Mouse (Mus musculus): Measurements from ENCODE around the gene Tpgs1. TPM values are rescaled to one million over a fixed set of nuclear protein-coding genes. Genes with fewer than 3 reads are reported as not detected.
"Not testable (repeated sequence)": the region's sequence is repeated elsewhere in the genome, so short reads cannot be mapped to it uniquely, and the experiment has no call there.

Tpgs1 gene
- polyA plus RNA-seq, 1 experiment from 2014 or later, result 76.6 TPM

GRCm38 (mm10) chr10:79700676-79701075 lies 31.5 kb downstream of the Tpgs1 start:
- no peaks in the 10 kb centered on the region for H3K36me3 ChIP-seq
- no peak overlapping the region for H3K4me3 ChIP-seq
- H3K9me3 ChIP-seq, result no peaks in the 10 kb centered on the region
- no peak for DNase-seq (ENCODE audit: low spot score)
- H3K4me1 ChIP-seq (replicated peaks), result peaks cover 36% of the 10 kb centered on the region
- H3K27me3 ChIP-seq (ENCODE audit: insufficient read depth, poor library complexity, severe bottlenecking), result no peaks in the 10 kb centered on the region
- WGBS, result 48% methylated on average over 7 of the region's 7 CpGs
- H3K27ac ChIP-seq, result peak overlapping the region; percentile 66

GRCm38 (mm10) chr10:79701443-79702129 lies 32.4 kb downstream of the Tpgs1 start:
- Histone ChIP-seq H3K9me3 (no peaks in the 10 kb centered on the region), H3K4me1 (replicated peaks) (peaks cover 39% of the 10 kb centered on the region), H3K4me3 (no peak overlapping the region), H3K27ac (peak overlapping the region; percentile 66), H3K27me3 (ENCODE audit: insufficient read depth, poor library complexity, severe bottlenecking) (no peaks in the 10 kb centered on the region), H3K36me3 (peaks cover 9% of the 10 kb centered on the region)
- DNase-seq (ENCODE audit: low spot score), result peak; percentile 47
- WGBS, result 55% methylated on average over 10 of the region's 10 CpGs

GRCm38 (mm10) chr10:79702970-79703369 lies 33.8 kb downstream of the Tpgs1 start:
- H3K27me3 ChIP-seq (ENCODE audit: insufficient read depth, poor library complexity, severe bottlenecking); H3K9me3 ChIP-seq; H3K4me3 ChIP-seq; DNase-seq (ENCODE audit: low spot score); H3K27ac ChIP-seq: not testable (repeated sequence)
- WGBS, result 86% methylated on average over 4 of the region's 4 CpGs
- peaks cover 52% of the 10 kb centered on the region for H3K4me1 ChIP-seq (replicated peaks)
- peaks cover 22% of the 10 kb centered on the region for H3K36me3 ChIP-seq

GRCm38 (mm10) chr10:79703541-79703940 lies 34.4 kb downstream of the Tpgs1 start:
- H3K9me3 ChIP-seq, result no peaks in the 10 kb centered on the region
- 77% methylated on average over 10 of the region's 10 CpGs for WGBS

GRCm38 (mm10) chr10:79704065-79704969 lies 35.1 kb downstream of the Tpgs1 start, which contains the start of gene Bsg:
Gene Bsg (plus strand): TSS chr10:79704491.
- Histone ChIP-seq H3K36me3 (peaks cover 36% of the 10 kb centered on the region), H3K27me3 (ENCODE audit: insufficient read depth, poor library complexity, severe bottlenecking) (no peaks in the 10 kb centered on the region), H3K9me3 (no peaks in the 10 kb centered on the region), H3K4me1 (replicated peaks) (peaks cover 59% of the 10 kb centered on the region), H3K4me3 (peak within 1 kb of the TSS; percentile 87), H3K27ac (peak within 1 kb of the TSS; percentile 97)
- DNase-seq (ENCODE audit: low spot score), result peak; percentile 99
- WGBS, result under 1% methylated on average over 65 of the region's 65 CpGs

More at GRCm38 (mm10) chr10:79703541-79703940, 34.4 kb downstream of the Tpgs1 start:
- peaks cover 28% of the 10 kb centered on the region for H3K36me3 ChIP-seq
- H3K27ac ChIP-seq, result peak overlapping the region; percentile 97
- H3K27me3 ChIP-seq (ENCODE audit: insufficient read depth, poor library complexity, severe bottlenecking), result no peaks in the 10 kb centered on the region
- H3K4me1 ChIP-seq (replicated peaks), result peaks cover 54% of the 10 kb centered on the region
- peak overlapping the region; percentile 87 for H3K4me3 ChIP-seq
- DNase-seq (ENCODE audit: low spot score), result no peak

GRCm38 (mm10) chr10:79704970-79705360 lies 35.8 kb downstream of the Tpgs1 start:
- H3K27ac ChIP-seq, result peak overlapping the region; percentile 97
- peaks cover 42% of the 10 kb centered on the region for H3K36me3 ChIP-seq
- peaks cover 59% of the 10 kb centered on the region for H3K4me1 ChIP-seq (replicated peaks)
- no peaks in the 10 kb centered on the region for H3K27me3 ChIP-seq (ENCODE audit: insufficient read depth, poor library complexity, severe bottlenecking)
- H3K4me3 ChIP-seq, result peak overlapping the region; percentile 87
- DNase-seq (ENCODE audit: low spot score), result no peak
- 8% methylated on average over 10 of the region's 10 CpGs for WGBS
- no peaks in the 10 kb centered on the region for H3K9me3 ChIP-seq

- 83% methylated on average over 5 of the region's 5 CpGs for WGBS
These were observed 36.8 kb downstream of the Tpgs1 start for GRCm38 (mm10) chr10:79705951-79706350.

GRCm38 (mm10) chr10:79706406-79707094 lies 37.4 kb downstream of the Tpgs1 start:
- H3K36me3 ChIP-seq, result peaks cover 58% of the 10 kb centered on the region
- H3K4me3 ChIP-seq, result peak overlapping the region; percentile 87
- no peaks in the 10 kb centered on the region for H3K9me3 ChIP-seq
- DNase-seq (ENCODE audit: low spot score), result no peak
- peak overlapping the region; percentile 97 for H3K27ac ChIP-seq
- 82% methylated on average over 5 of the region's 5 CpGs for WGBS
- H3K4me1 ChIP-seq (replicated peaks), result peaks cover 49% of the 10 kb centered on the region
- no peaks in the 10 kb centered on the region for H3K27me3 ChIP-seq (ENCODE audit: insufficient read depth, poor library complexity, severe bottlenecking)

More at GRCm38 (mm10) chr10:79705951-79706350, 36.8 kb downstream of the Tpgs1 start:
- Histone ChIP-seq H3K27me3 (ENCODE audit: insufficient read depth, poor library complexity, severe bottlenecking) (no peaks in the 10 kb centered on the region), H3K9me3 (no peaks in the 10 kb centered on the region), H3K36me3 (peaks cover 52% of the 10 kb centered on the region), H3K4me1 (replicated peaks) (peaks cover 55% of the 10 kb centered on the region), H3K27ac (peak overlapping the region; percentile 97), H3K4me3 (peak overlapping the region; percentile 87)
- DNase-seq (ENCODE audit: low spot score), result no peak

GRCm38 (mm10) chr10:79707162-79707561 lies 38.0 kb downstream of the Tpgs1 start:
- 81% methylated on average over 1 of the region's 1 CpGs for WGBS
- Histone ChIP-seq H3K4me3 (peak overlapping the region; percentile 87), H3K4me1 (replicated peaks) (peaks cover 45% of the 10 kb centered on the region), H3K36me3 (peaks cover 64% of the 10 kb centered on the region), H3K9me3 (no peaks in the 10 kb centered on the region), H3K27me3 (ENCODE audit: insufficient read depth, poor library complexity, severe bottlenecking) (no peaks in the 10 kb centered on the region), H3K27ac (no peak overlapping the region)
- no peak for DNase-seq (ENCODE audit: low spot score)

- peaks cover 46% of the 10 kb centered on the region for H3K4me1 ChIP-seq (replicated peaks)
These were observed 38.6 kb downstream of the Tpgs1 start for GRCm38 (mm10) chr10:79707759-79708158.

GRCm38 (mm10) chr10:79708668-79709067 lies 39.5 kb downstream of the Tpgs1 start:
- WGBS, result 92% methylated on average over 21 of the region's 21 CpGs
- Histone ChIP-seq H3K4me1 (replicated peaks) (peaks cover 49% of the 10 kb centered on the region), H3K4me3 (peak overlapping the region; percentile 14; the same call in 1 of the 2 replicates)

More at GRCm38 (mm10) chr10:79707759-79708158, 38.6 kb downstream of the Tpgs1 start:
- peaks cover 69% of the 10 kb centered on the region for H3K36me3 ChIP-seq
- H3K27ac ChIP-seq, result no peak overlapping the region
- 76% methylated on average over 4 of the region's 4 CpGs for WGBS
- H3K27me3 ChIP-seq (ENCODE audit: insufficient read depth, poor library complexity, severe bottlenecking), result no peaks in the 10 kb centered on the region
- H3K9me3 ChIP-seq, result no peaks in the 10 kb centered on the region
- DNase-seq (ENCODE audit: low spot score), result no peak
- H3K4me3 ChIP-seq, result peak overlapping the region; percentile 87; the same call in 1 of the 2 replicates

GRCm38 (mm10) chr10:79709307-79709706 lies 40.1 kb downstream of the Tpgs1 start:
- Histone ChIP-seq H3K27me3 (ENCODE audit: insufficient read depth, poor library complexity, severe bottlenecking) (peaks cover 5% of the 10 kb centered on the region; the same call in 1 of the 2 replicates), H3K27ac (0 out of 2 replicates have a peak overlapping the region, but pooled peaks have one; percentile 16), H3K4me1 (replicated peaks) (peaks cover 43% of the 10 kb centered on the region), H3K4me3 (peak overlapping the region; percentile 14; the same call in 1 of the 2 replicates), H3K36me3 (peaks cover 69% of the 10 kb centered on the region), H3K9me3 (no peaks in the 10 kb centered on the region)
- DNase-seq (ENCODE audit: low spot score), result no peak
- WGBS, result 78% methylated on average over 7 of the region's 7 CpGs

More at GRCm38 (mm10) chr10:79708668-79709067, 39.5 kb downstream of the Tpgs1 start:
- H3K27me3 ChIP-seq (ENCODE audit: insufficient read depth, poor library complexity, severe bottlenecking), result no peaks in the 10 kb centered on the region
- peaks cover 69% of the 10 kb centered on the region for H3K36me3 ChIP-seq
- H3K9me3 ChIP-seq, result no peaks in the 10 kb centered on the region
- no peak for DNase-seq (ENCODE audit: low spot score)
- no peak overlapping the region for H3K27ac ChIP-seq

Data from hindbrain, embryonic 10.5 days (tissue).